ENCODE assay signal across 19 mouse cellular contexts in the genomic region with DNA sequence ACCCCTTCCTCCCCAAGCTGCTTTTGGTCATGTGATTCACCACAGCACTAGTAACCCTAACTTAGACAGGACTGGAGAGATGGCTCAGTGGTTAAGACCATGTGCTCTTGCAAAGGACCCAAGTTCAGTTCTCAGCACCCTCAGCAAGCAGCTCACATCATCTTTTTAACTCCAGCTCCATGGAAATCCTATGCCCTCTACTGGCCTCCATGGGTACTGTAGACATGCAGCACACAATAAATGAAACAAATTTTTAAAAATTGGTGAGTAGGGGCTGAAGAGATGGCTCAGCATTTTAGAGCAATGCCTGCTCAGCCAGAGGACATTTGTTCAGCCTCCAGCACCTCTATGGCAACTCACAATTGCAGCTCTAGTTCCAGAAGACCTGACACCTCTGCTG. TPM values are rescaled to one million over a fixed set of nuclear protein-coding genes. Genes with fewer than 3 reads are reported as not detected.
DNase-seq lines count a peak whose midpoint lies in the region; ATAC-seq and TF ChIP-seq lines count a peak whose summit lies in the region.
"Had no signal": no experiment of that assay in that cellular context is flagged by ENCODE, and none has a peak within 500 bp of the region (broad histone marks: within the 10 kb centered on the region; RNA-seq: fewer than 3 reads in every experiment).

No protein-coding gene starts in this region.

- no peak for TF ChIP-seq POLR2A in kidney, adult 2 months (IDR thresholded peaks at IDR 0.05; ENCODE audit: low read depth, low read length)
- no peak for TF ChIP-seq POLR2A in MEL (IDR thresholded peaks at IDR 0.05; ENCODE audit: control insufficient read depth in 1 of 2, insufficient read depth in 1 of 2, low read depth in 1 of 2, low read length in 2 of 2, poor library complexity in 1 of 2)

- TF ChIP-seq CTCF in kidney, adult 2 months (conservative IDR thresholded peaks at IDR 0.05; ENCODE audit: insufficient read depth, insufficient read length, low read depth, low read length) = 0 out of 2 replicates have a peak, but pooled peaks have one; percentile 7
- peak in 2 of 3 experiments; percentile 37 to 44; a peak in 4 of 6 replicates for TF ChIP-seq CTCF in MEL (IDR thresholded peaks at IDR 0.05 in 2 of 3, conservative IDR thresholded peaks at IDR 0.05 in 1 of 3; ENCODE audit: control insufficient read depth in 1 of 3, insufficient read depth in 1 of 3, low read depth in 2 of 3, low read length in 3 of 3, poor library complexity in 1 of 3, severe bottlenecking in 1 of 3)

- no peaks in the 10 kb centered on the region for H3K9me3 ChIP-seq in MEL (replicated peaks; ENCODE audit: insufficient read depth, low read length)
- H3K9me3 ChIP-seq: forebrain, embryonic 15.5 days; G1E; heart, embryonic 10.5 days; liver, embryonic 13.5 days; midbrain, embryonic 13.5 days had no signal

- no peak overlapping the region for H3K27ac ChIP-seq in kidney, adult 2 months (ENCODE audit: insufficient read depth, low read depth, low read length)
- no peak overlapping the region for H3K27ac ChIP-seq in MEL (ENCODE audit: control insufficient read depth, low read depth, low read length)
- H3K27ac ChIP-seq: forebrain, embryonic 15.5 days; heart, embryonic 10.5 days; liver, embryonic 13.5 days; midbrain, embryonic 13.5 days; neural tube, embryonic 12.5 days had no signal

- no peaks in the 10 kb centered on the region for H3K79me2 ChIP-seq in MEL (ENCODE audit: control insufficient read depth, insufficient read depth, low read length, poor library complexity)

- ATAC-seq in frontal cortex, adult (ENCODE audit: low TSS enrichment) = no peak
- ATAC-seq: forebrain, embryonic 15.5 days; midbrain, embryonic 13.5 days had no signal

- H3K4me1 ChIP-seq in kidney, adult 2 months (ENCODE audit: control insufficient read depth, insufficient read depth, low read length) = peaks cover 2% of the 10 kb centered on the region; the same call in 1 of the 2 replicates
- H3K4me1 ChIP-seq in MEL (ENCODE audit: control insufficient read depth in 1 of 2, insufficient read depth in 2 of 2, low read length in 2 of 2) = no peaks in the 10 kb centered on the region
- H3K4me1 ChIP-seq: forebrain, embryonic 15.5 days; heart, embryonic 10.5 days; liver, embryonic 13.5 days; midbrain, embryonic 13.5 days; neural tube, embryonic 12.5 days had no signal

- no peaks in the 10 kb centered on the region for H3K27me3 ChIP-seq in kidney, adult 2 months (replicated peaks; ENCODE audit: control insufficient read depth, insufficient read depth, low read length)
- H3K27me3 ChIP-seq in MEL (ENCODE audit: control insufficient read depth in 1 of 2, insufficient read depth in 2 of 2, low read length in 2 of 2) = no peaks in the 10 kb centered on the region
- H3K27me3 ChIP-seq: forebrain, embryonic 15.5 days; liver, embryonic 13.5 days; midbrain, embryonic 13.5 days; neural tube, embryonic 12.5 days had no signal

- peak; percentile 23 for TF ChIP-seq RAD21 in MEL (IDR thresholded peaks at IDR 0.05; ENCODE audit: low read depth, low read length)

- no peak for DNase-seq in kidney, adult 2 months
- no peak for DNase-seq in kidney, postnatal 36 days
- DNase-seq in retina, embryonic 14.5 days (ENCODE audit: low spot score) = peak; percentile 8
- no peak for DNase-seq in retina, postnatal 1 day
- DNase-seq in MEL (ENCODE audit: low read depth, low spot score) (no peak), adipocyte (ENCODE audit: low spot score) (no peak)
- DNase-seq: embryo, embryonic 11 days; gastrocnemius, postnatal 14 days; heart, postnatal 36 days; liver, embryonic 13.5 days; lung, postnatal 4 days had no signal

- H3K4me3 ChIP-seq in kidney, adult 2 months (ENCODE audit: insufficient read depth, low read depth, low read length) = no peak overlapping the region
- H3K4me3 ChIP-seq in MEL (ENCODE audit: control insufficient read depth in 1 of 2, insufficient read depth in 1 of 2, low read depth in 2 of 2, low read length in 2 of 2) = no peak overlapping the region
- H3K4me3 ChIP-seq: forebrain, embryonic 15.5 days; heart, embryonic 10.5 days; liver, embryonic 13.5 days; midbrain, embryonic 13.5 days; neural tube, embryonic 12.5 days had no signal

- H3K36me3 ChIP-seq in kidney, adult 2 months (ENCODE audit: control insufficient read depth, insufficient read depth, low read length) = no peaks in the 10 kb centered on the region
- H3K36me3 ChIP-seq in MEL (ENCODE audit: control insufficient read depth in 1 of 2, insufficient read depth in 2 of 2, low read length in 2 of 2) = no peaks in the 10 kb centered on the region
- H3K36me3 ChIP-seq: forebrain, embryonic 15.5 days; G1E; heart, embryonic 10.5 days; liver, embryonic 13.5 days; midbrain, embryonic 13.5 days; neural tube, embryonic 12.5 days had no signal

- H3K9ac ChIP-seq in MEL (ENCODE audit: control insufficient read depth, low read depth, low read length, poor library complexity, severe bottlenecking) = no peak overlapping the region
- H3K9ac ChIP-seq: forebrain, embryonic 15.5 days; liver, embryonic 13.5 days; midbrain, embryonic 13.5 days; neural tube, embryonic 12.5 days had no signal

- TF ChIP-seq EP300 in MEL (IDR thresholded peaks at IDR 0.05; ENCODE audit: low read depth in 1 of 2, low read length in 2 of 2) = no peak

TF ChIP-seq in MEL, 35 proteins besides CTCF, POLR2A, EP300 and RAD21:
- TF ChIP-seq SMC3 (IDR thresholded peaks at IDR 0.05; ENCODE audit: low read depth, low read length) = peak; percentile 28; the same call in 1 of the 2 replicates
- TF ChIP-seq SIN3A (IDR thresholded peaks at IDR 0.05; ENCODE audit: low read length) = no peak
- no peak for TF ChIP-seq RCOR1 (IDR thresholded peaks at IDR 0.05; ENCODE audit: low read depth, low read length)
TF ChIP-seq in MEL: peak in this region for 1.

RNA-seq across cellular contexts. Expression of gene Tmem176a, which starts 25.7 kb away (rescaled TPM):
- polyA plus RNA-seq in kidney, adult 2 months (2012; rRNA removed) = 509 and 544 TPM in 2 replicates
- 3.9 TPM in 2 replicates for total RNA-seq in MEL (2012; rRNA removed)
- polyA plus RNA-seq in MEL (2012; ENCODE audit: insufficient read depth in 1 of 2, insufficient read length in 2 of 2, low read depth in 1 of 2, low replicate concordance in 2 of 2, missing spikeins in 1 of 2) = 10 to 100 TPM in 1 of 2 experiments, not detected in 1; 18.5 TPM
- total RNA-seq: G1E had no signal
- polyA plus RNA-seq: G1E had no signal

RNA-seq across cellular contexts. Expression of gene Tmem176b, which starts 26.3 kb away (rescaled TPM):
- 1,386 and 1,411 TPM in 2 replicates for polyA plus RNA-seq in kidney, adult 2 months (2012; rRNA removed)
- total RNA-seq in MEL (2012; rRNA removed) = 22.2 and 23.0 TPM in 2 replicates
- 10 to 100 TPM in 1 of 2 experiments, not detected in 1; 77.0 TPM for polyA plus RNA-seq in MEL (2012; ENCODE audit: insufficient read depth in 1 of 2, insufficient read length in 2 of 2, low read depth in 1 of 2, low replicate concordance in 2 of 2, missing spikeins in 1 of 2)
- total RNA-seq: G1E had no signal
- polyA plus RNA-seq: G1E had no signal

RNA-seq across cellular contexts. Expression of gene Gimap3, which starts 44.4 kb away (rescaled TPM):
- 3.1 and 10.6 TPM in 2 replicates for polyA plus RNA-seq in kidney, adult 2 months (2012; rRNA removed)
- not detected in 2 replicates for total RNA-seq in MEL (2012; rRNA removed)
- polyA plus RNA-seq in MEL (2012; ENCODE audit: insufficient read depth in 1 of 2, insufficient read length in 2 of 2, low read depth in 1 of 2, low replicate concordance in 2 of 2, missing spikeins in 1 of 2) = not detected
- total RNA-seq: layer of hippocampus, postnatal 10 days; left cerebral cortex, postnatal 36 days had no signal
- polyA plus RNA-seq: forebrain, embryonic 15.5 days; G1E; midbrain, embryonic 13.5 days; neural tube, embryonic 12.5 days had no signal

RNA-seq across cellular contexts. Expression of gene Aoc1, which starts 57.7 kb away (rescaled TPM):
- 7.3 and 7.7 TPM in 2 replicates for polyA plus RNA-seq in kidney, adult 2 months (2012; rRNA removed)
- not detected in 2 replicates for total RNA-seq in MEL (2012; rRNA removed)
- polyA plus RNA-seq in MEL (2012; ENCODE audit: insufficient read depth in 1 of 2, insufficient read length in 2 of 2, low read depth in 1 of 2, low replicate concordance in 2 of 2, missing spikeins in 1 of 2) = not detected
- total RNA-seq: gastrocnemius, postnatal 14 days; heart, postnatal 36 days; layer of hippocampus, postnatal 10 days; left cerebral cortex, postnatal 36 days had no signal
- polyA plus RNA-seq: forebrain, embryonic 15.5 days; G1E; heart, embryonic 10.5 days; liver, embryonic 13.5 days; midbrain, embryonic 13.5 days had no signal

Comparison
In these comparisons a context has a peak if more than half of its experiments do, and no peak if none do; other contexts are left out.
1. RNA of gene Tmem176a, which starts 25.7 kb away (polyA plus RNA-seq): 509 to 544 TPM in kidney, adult 2 months; 18.5 TPM in MEL; every median in the first group is over 10 times any median in the second.
2. RNA of gene Tmem176b, which starts 26.3 kb away (polyA plus RNA-seq): 1,386 to 1,411 TPM in kidney, adult 2 months; 77.0 TPM in MEL; every median in the first group is over 10 times any median in the second.